Mouse (Mus musculus) left cerebral cortex, adult 2 months (tissue): Measurements from ENCODE around the gene Kcnj14. TPM values are rescaled to one million over a fixed set of nuclear protein-coding genes. Genes with fewer than 3 reads are reported as not detected.

Experiments
- DNase-seq, 2 experiments: peaks; one replicate each; pipeline ENCODE4 v3.0.0; 2021 to 2022; ENCODE audit warnings: low spot score in 2 of 2, mixed read lengths in 1 of 2; ENCODE audit errors: extremely low spot score in 1 of 2
- H3K27ac ChIP-seq: fragments of 200-600 bp; 2 replicates; pipeline ENCODE4 v1.8.1; 2022
- H3K4me3 ChIP-seq: fragments of 200-600 bp; 2 replicates; pipeline ENCODE4 v1.8.1; 2022
- CTCF ChIP-seq: fragments of 200-600 bp; IDR thresholded peaks from 2 replicates; pipeline ENCODE4 v1.8.1; 2022; ENCODE audit warnings: antibody characterized with exemption, mild to moderate bottlenecking, moderate library complexity
- intact Hi-C: fragments of 180-260 bp; cut with DNase I; formaldehyde crosslinking; loops from one replicate; pipeline ENCODE4 v1.15.1; 2025
- total RNA-seq, 2 experiments: library from RNA; stranded (reverse); gene quantifications; 2 replicates each; pipeline ENCODE4 v1.2.3; 2021

Kcnj14 gene
- total RNA-seq, 2 experiments from 2014 or later = 2.3 to 2.5 TPM

GRCm38 (mm10) chr7:45830427-45831127 is 6.0 kb upstream of the Kcnj14 start, which contains the start of gene Grwd1:
Grwd1 (minus strand) TSS chr7:45830944.
- Histone ChIP-seq H3K4me3 (peak within 1 kb of the TSS; percentile 78), H3K27ac (peak within 1 kb of the TSS; percentile 97)
- no peak for TF ChIP-seq CTCF
- intact Hi-C loops = no loop called here
- DNase-seq = peak; percentile 83 to 84

GRCm38 (mm10) chr7:45826631-45827030 is 2.0 kb upstream of the Kcnj14 start:
- intact Hi-C loops = no loop called here
- TF ChIP-seq CTCF = no peak

GRCm38 (mm10) chr7:45820913-45821312 is 3.7 kb downstream of the Kcnj14 start:
- Histone ChIP-seq H3K27ac (no peak overlapping the region), H3K4me3 (no peak overlapping the region)
- no peak for TF ChIP-seq CTCF
- no peak for DNase-seq
- intact Hi-C loops = no loop called here

More at GRCm38 (mm10) chr7:45826631-45827030, 2.0 kb upstream of the Kcnj14 start:
- Histone ChIP-seq H3K4me3 (no peak overlapping the region), H3K27ac (no peak overlapping the region)
- DNase-seq = no peak

- TF ChIP-seq CTCF = no peak
These were observed 4.7 kb downstream of the Kcnj14 start for GRCm38 (mm10) chr7:45819843-45820242.

GRCm38 (mm10) chr7:45815984-45816351 is 8.6 kb downstream of the Kcnj14 start:
- H3K4me3 ChIP-seq = no peak overlapping the region
- no peak overlapping the region for H3K27ac ChIP-seq
- DNase-seq = no peak
- intact Hi-C loops = no loop called here
- no peak for TF ChIP-seq CTCF

More at GRCm38 (mm10) chr7:45819843-45820242, 4.7 kb downstream of the Kcnj14 start:
- DNase-seq = no peak
- Histone ChIP-seq H3K4me3 (no peak overlapping the region), H3K27ac (no peak overlapping the region)
- intact Hi-C loops = no loop called here

- intact Hi-C loops = no loop called here
- DNase-seq = no peak
- no peak for TF ChIP-seq CTCF
- H3K4me3 ChIP-seq = no peak overlapping the region
- H3K27ac ChIP-seq = no peak overlapping the region
These were observed 9.1 kb downstream of the Kcnj14 start for GRCm38 (mm10) chr7:45815323-45815983.

GRCm38 (mm10) chr7:45814841-45815240 is 9.7 kb downstream of the Kcnj14 start:
- Histone ChIP-seq H3K27ac (peak overlapping the region; percentile 53; the same call in 1 of the 2 replicates), H3K4me3 (peak overlapping the region; percentile 39)
- no peak for TF ChIP-seq CTCF
- intact Hi-C loops = no loop called here
- DNase-seq = no peak

- peak; percentile 97 to 99 for DNase-seq
- peak within 1 kb of the TSS; percentile 91 for H3K4me3 ChIP-seq
- intact Hi-C loops = no loop called here
- TF ChIP-seq CTCF = no peak; the same call in 1 of the 2 replicates
- H3K27ac ChIP-seq = peak within 1 kb of the TSS; percentile 97
These were observed 10.5 kb downstream of the Kcnj14 start, which contains the start of gene Cyth2 for GRCm38 (mm10) chr7:45813787-45814779. Cyth2 (minus strand) TSS chr7:45814581.

GRCm38 (mm10) chr7:45812921-45813320 is 11.7 kb downstream of the Kcnj14 start:
- H3K27ac ChIP-seq = no peak overlapping the region
- no peak for DNase-seq
- intact Hi-C loops = no loop called here
- H3K4me3 ChIP-seq = peak overlapping the region; percentile 91
- TF ChIP-seq CTCF = no peak

GRCm38 (mm10) chr7:45809276-45810075 is 15.1 kb downstream of the Kcnj14 start:
- H3K4me3 ChIP-seq = no peak overlapping the region
- intact Hi-C loops = no loop called here
- no peak for TF ChIP-seq CTCF
- H3K27ac ChIP-seq = no peak overlapping the region; the same call in 1 of the 2 replicates
- DNase-seq = peak in 1 of 2 experiments; percentile 16

GRCm38 (mm10) chr7:45808471-45808870 is 16.1 kb downstream of the Kcnj14 start:
- H3K4me3 ChIP-seq = no peak overlapping the region
- TF ChIP-seq CTCF = no peak
- no peak for DNase-seq
- intact Hi-C loops = no loop called here
- H3K27ac ChIP-seq = no peak overlapping the region
